Mouse (Mus musculus) forebrain, embryonic 11.5 days (tissue): Measurements from ENCODE around the gene Gm9602. TPM values are rescaled to one million over a fixed set of nuclear protein-coding genes. Genes with fewer than 3 reads are reported as not detected.
"Not testable (repeated sequence)": the region's sequence is repeated elsewhere in the genome, so short reads cannot be mapped to it uniquely, and the experiment has no call there.

Experiments used
- ATAC-seq: fragments of 200-750 bp; cut with Nextera tagmentation; replicated peaks from 2 replicates; pipeline ENCODE4 v1.8.0; 2017; ENCODE audit warnings: moderate TSS enrichment; ENCODE audit not compliant: low FRiP score
- DNase-seq: peaks from one replicate; pipeline ENCODE4 v3.0.0-alpha.2; 2017; ENCODE audit warnings: low spot score
- H3K27ac ChIP-seq: fragments of 300-500 bp; sonication (generic); 2 replicates; pipeline ENCODE4 v1.5.1; 2014; ENCODE audit warnings: low read depth, low read length
- H3K27me3 ChIP-seq: fragments of 300-500 bp; sonication (generic); 2 replicates; pipeline ENCODE4 v1.6.1; 2014; ENCODE audit warnings: mild to moderate bottlenecking, low read length, mixed read lengths; ENCODE audit not compliant: control insufficient read depth, insufficient read depth
- H3K36me3 ChIP-seq: fragments of 300-500 bp; sonication (generic); 2 replicates; pipeline ENCODE4 v1.6.1; 2014; ENCODE audit warnings: mild to moderate bottlenecking, low read length, moderate library complexity, mixed read lengths; ENCODE audit not compliant: control insufficient read depth, insufficient read depth
- H3K4me1 ChIP-seq: fragments of 300-500 bp; sonication (generic); replicated peaks from 2 replicates; pipeline ENCODE4 v1.6.1; 2014; ENCODE audit warnings: low read length, mixed read lengths; ENCODE audit not compliant: control insufficient read depth, insufficient read depth
- H3K4me2 ChIP-seq: fragments of 300-500 bp; sonication (generic); 2 replicates; pipeline ENCODE4 v1.6.1; 2014; ENCODE audit warnings: low read depth, mild to moderate bottlenecking, low read length, moderate library complexity, mixed read lengths; ENCODE audit not compliant: severe bottlenecking
- H3K4me3 ChIP-seq: fragments of 300-500 bp; sonication (generic); 2 replicates; pipeline ENCODE4 v1.5.1; 2014; ENCODE audit warnings: low read depth, low read length
- H3K9ac ChIP-seq: fragments of 300-500 bp; sonication (generic); 2 replicates; pipeline ENCODE4 v1.6.1; 2014; ENCODE audit warnings: low read length
- H3K9me3 ChIP-seq: fragments of 300-500 bp; sonication (generic); 2 replicates; pipeline ENCODE4 v1.6.1; 2016; ENCODE audit warnings: low read length, mixed read lengths; ENCODE audit not compliant: control insufficient read depth
- WGBS: fragments of 180-500 bp; shearing (Covaris S2); extraction: QIAGEN DNeasy Blood & Tissue Kit; methylation state at CpG from one replicate; pipeline ENCODE4 v1.1.7; 2014; 5-methylcytosine and 5-hydroxymethylcytosine counted together
- polyA plus RNA-seq: library from polyadenylated mRNA; unstranded; fragments of >200 nt; fragmentation: Nextera tagmentation; extraction: Ambion mirVana; gene quantifications from 2 replicates; pipeline ENCODE4 v1.2.1, GENCODE M21; 2014

Gene Gm9602
- polyA plus RNA-seq: not detected in 2 replicates

DNA sequence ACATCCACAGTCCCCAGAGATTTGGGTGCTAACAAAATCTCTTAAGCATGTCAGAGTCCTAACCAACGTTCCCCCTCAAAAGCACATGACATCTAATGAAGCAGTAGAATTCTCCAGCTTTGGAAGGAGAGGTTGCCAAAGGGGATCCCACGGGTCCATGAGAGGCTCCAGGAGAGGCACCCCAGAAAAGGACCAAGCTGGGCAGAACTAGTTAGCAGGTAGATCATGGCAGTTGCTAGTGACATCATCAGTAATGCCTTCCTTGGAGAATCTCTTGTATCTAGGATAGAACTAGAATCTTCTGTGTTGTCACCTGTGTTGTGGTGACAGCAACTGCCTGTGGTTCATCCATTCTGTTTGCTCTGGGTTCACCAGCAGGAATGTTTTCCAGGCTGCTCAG lies at the start of gene Gm9602:
TSS of gene Gm9602 (plus strand) at position 301 of the 400 bp plus-strand sequence.
- not testable (repeated sequence) for H3K9ac ChIP-seq, H3K4me1 ChIP-seq, H3K36me3 ChIP-seq, H3K4me2 ChIP-seq, H3K27me3 ChIP-seq, H3K9me3 ChIP-seq, H3K27ac ChIP-seq, ATAC-seq, H3K4me3 ChIP-seq, DNase-seq
- 60% methylated on average over 1 of the region's 2 CpGs for WGBS

DNA sequence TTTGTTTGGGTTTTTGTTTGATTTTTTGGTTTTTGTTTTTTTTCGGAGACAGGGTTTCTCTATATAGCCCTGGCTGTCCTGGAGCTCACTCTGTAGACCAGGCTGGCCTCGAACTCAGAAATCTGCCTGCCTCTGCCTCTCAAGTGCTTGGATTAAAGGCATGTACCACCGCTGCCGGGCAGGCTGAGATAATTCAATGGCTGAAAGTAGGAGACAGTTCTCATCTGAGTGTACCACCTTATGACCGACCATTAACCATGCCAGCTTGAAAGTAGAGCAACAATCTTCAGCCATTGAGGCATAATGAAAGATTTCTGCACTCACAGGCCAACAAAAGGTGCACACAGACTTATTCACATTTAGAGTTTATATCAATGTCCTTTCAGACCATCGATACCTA lies 30.3 kb downstream of the Gm9602 start:
- not testable (repeated sequence) for H3K27me3 ChIP-seq, H3K27ac ChIP-seq, H3K9me3 ChIP-seq, H3K9ac ChIP-seq, ATAC-seq, DNase-seq, H3K36me3 ChIP-seq, H3K4me2 ChIP-seq, H3K4me3 ChIP-seq, H3K4me1 ChIP-seq
- 83% methylated on average over 6 of the region's 6 CpGs for WGBS

DNA sequence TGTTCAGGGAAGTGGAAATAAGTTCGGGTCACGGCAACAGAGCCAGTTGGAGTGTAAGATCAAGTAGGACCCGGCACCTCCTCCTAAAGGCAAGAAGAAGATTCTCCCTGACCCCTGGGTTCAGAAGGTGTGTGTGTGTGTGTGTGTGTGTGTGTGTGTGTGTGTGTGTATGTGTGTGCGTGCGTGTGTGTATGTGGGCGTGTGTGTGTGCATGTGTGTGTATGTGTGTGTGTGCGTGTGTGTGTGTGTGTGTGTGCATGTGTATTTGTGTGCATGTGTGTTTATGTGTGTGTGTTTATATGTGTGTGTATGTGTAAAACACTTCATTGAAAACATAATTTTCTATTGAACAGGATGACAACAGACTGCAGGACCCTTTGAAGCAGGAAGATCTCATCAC lies 45.8 kb downstream of the Gm9602 start:
- H3K4me1 ChIP-seq, H3K4me2 ChIP-seq, H3K36me3 ChIP-seq, H3K4me3 ChIP-seq, ATAC-seq, H3K27ac ChIP-seq, H3K9me3 ChIP-seq, DNase-seq, H3K9ac ChIP-seq, H3K27me3 ChIP-seq: not testable (repeated sequence)
- WGBS: 94% methylated on average over 4 of the region's 7 CpGs

Other genes with a start within 250 kb of the Gm9602 start
- not detected in 2 replicates for gene Gm3047, start 220.9 kb upstream of the Gm9602 start, polyA plus RNA-seq
- not detected in 2 replicates for gene Gm8159, start 144.0 kb upstream of the Gm9602 start, polyA plus RNA-seq
- gene Gm3239, start 112.1 kb upstream of the Gm9602 start, polyA plus RNA-seq: not detected in 2 replicates
- gene Gm7876, start 67.1 kb upstream of the Gm9602 start, polyA plus RNA-seq: not detected in 2 replicates
- gene Gm3252, start 49.6 kb upstream of the Gm9602 start, polyA plus RNA-seq: 0.45 and 0.53 TPM in 2 replicates
- not detected in 2 replicates for gene Gm3269, start 61.8 kb downstream of the Gm9602 start, polyA plus RNA-seq
- gene Gm3264, start 79.2 kb downstream of the Gm9602 start, polyA plus RNA-seq: 0.53 and 0.75 TPM in 2 replicates
- gene Gm3278, start 116.1 kb downstream of the Gm9602 start, polyA plus RNA-seq: not detected in 2 replicates
- not detected in 2 replicates for gene Gm8297, start 207.6 kb downstream of the Gm9602 start, polyA plus RNA-seq
- gene Gm3298, start 239.6 kb downstream of the Gm9602 start, polyA plus RNA-seq: not detected in 2 replicates